Comparison of ENCODE assay signal across 16 mouse cellular contexts in the genomic region with DNA sequence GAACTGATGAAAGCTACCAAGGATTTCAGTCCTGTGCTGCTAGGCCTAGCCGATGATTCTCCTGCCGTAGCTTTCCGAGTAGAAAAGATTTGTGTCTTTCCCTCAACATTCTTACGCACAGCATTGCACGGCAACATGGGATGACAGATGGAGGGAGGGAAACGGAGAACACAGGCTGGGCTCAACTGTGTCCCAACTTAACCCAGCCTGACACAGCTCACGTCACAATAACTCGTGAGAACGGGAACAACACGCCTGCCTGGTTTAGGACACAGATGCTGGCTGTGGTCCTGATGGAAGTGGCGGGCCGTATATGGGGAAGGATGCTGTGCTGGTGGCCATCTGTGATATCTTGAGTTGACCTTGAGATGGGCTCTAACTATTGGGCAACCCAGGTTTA. TPM values are rescaled to one million over a fixed set of nuclear protein-coding genes. Genes with fewer than 3 reads are reported as not detected.
"Had no signal": no experiment of that assay in that cellular context is flagged by ENCODE, and none has a peak within 500 bp of the region (broad histone marks: within the 10 kb centered on the region; RNA-seq: fewer than 3 reads in every experiment).

No protein-coding gene starts in this region.

- DNase-seq: kidney, adult 18-20 months; kidney, postnatal 10 days; kidney, postnatal 36 days; liver, postnatal 0 days; lung, embryonic 14.5 days; right cerebral cortex, adult 18-20 months; right cerebral cortex, postnatal 25 days; thymus, adult 18-20 months; thymus, postnatal 36 days had no signal

- H3K27ac ChIP-seq: kidney, embryonic 15.5 days; limb, embryonic 12.5 days; limb, embryonic 15.5 days; liver, embryonic 14.5 days; macrophage; midbrain, embryonic 13.5 days had no signal

- H3K4me3 ChIP-seq: kidney, embryonic 15.5 days; limb, embryonic 12.5 days; limb, embryonic 15.5 days; midbrain, embryonic 13.5 days had no signal

RNA-seq across cellular contexts. Expression of gene Fndc9, which starts 43.4 kb away (rescaled TPM):
- total RNA-seq: megakaryocyte, adult 5-6 weeks had no signal
